Mouse (Mus musculus) brain, adult 10 weeks (tissue): ENCODE measurements around the gene Il17rc. TPM values are rescaled to one million over a fixed set of nuclear protein-coding genes. Genes with fewer than 3 reads are reported as not detected.

Experiments used
- polyA plus RNA-seq: library from polyadenylated mRNA; stranded (reverse); fragments of 350-450 nt; fragmentation: Illumina TruSeq; extraction: RNeasy Lipid Tissue Mini Kit (QIAGEN cat#74804); gene quantifications from one replicate; pipeline ENCODE4 v1.2.3, GENCODE M21; 2015; ENCODE audit warnings: low read depth, low replicate concordance

Il17rc gene
- 4.6 TPM for polyA plus RNA-seq

DNA sequence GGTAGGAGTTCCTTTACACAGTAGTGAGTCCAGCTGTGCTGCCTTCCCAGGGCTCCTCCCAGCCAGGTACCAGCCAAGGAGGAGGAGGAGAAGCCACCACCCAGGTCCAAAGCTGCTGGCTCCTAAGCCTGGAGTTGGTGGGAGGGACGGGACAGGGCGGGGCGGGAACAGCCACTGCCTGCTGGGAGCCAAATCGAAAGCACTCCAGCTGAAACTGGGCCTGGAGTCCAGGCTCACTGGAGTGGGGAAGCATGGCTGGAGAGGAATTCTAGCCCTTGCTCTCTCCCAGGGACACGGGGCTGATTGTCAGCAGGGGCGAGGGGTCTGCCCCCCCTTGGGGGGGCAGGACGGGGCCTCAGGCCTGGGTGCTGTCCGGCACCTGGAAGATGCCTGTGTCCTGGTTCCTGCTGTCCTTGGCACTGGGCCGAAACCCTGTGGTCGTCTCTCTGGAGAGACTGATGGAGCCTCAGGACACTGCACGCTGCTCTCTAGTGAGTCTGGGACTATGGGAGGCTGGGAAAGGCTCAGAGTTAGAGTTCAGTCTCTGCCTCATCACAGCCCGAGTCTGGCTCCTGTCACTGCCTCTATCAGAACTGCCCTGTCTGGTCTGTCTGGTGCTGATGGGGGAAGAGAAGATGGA lies at the start of gene Il17rc:
Gene Il17rc (plus strand): TSS at position 131 of the 640 bp plus-strand sequence.

DNA sequence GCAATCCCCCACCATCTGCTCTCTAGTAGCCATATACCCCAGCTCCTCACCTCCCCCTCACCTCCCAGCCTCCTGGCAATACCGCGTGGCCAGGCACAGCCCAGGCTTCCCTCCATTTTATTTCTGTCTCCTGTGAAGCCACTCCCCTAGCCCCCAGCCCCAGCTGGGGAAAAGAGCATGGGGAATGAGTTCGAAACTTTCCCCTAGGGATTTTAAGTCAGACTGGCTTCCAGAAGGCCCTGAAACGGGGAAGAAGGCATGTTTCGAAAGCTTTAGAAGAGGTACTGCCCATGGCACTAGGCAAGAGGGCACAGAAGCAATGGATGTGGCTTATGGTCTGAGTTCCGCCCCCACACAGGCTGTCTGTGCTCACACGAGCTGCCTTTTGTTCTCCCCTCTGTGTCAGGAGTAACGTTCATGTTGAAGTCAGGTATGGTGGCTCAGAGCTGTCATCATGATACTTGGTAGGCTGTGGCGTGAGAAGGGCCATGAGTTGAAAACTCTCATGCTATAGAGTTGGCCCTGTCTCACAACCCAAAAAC lies 35.5 kb upstream of the Il17rc start, which contains the start of gene Cidec:
Gene Cidec (minus strand): TSS at position 97 of the 542 bp plus-strand sequence.

DNA sequence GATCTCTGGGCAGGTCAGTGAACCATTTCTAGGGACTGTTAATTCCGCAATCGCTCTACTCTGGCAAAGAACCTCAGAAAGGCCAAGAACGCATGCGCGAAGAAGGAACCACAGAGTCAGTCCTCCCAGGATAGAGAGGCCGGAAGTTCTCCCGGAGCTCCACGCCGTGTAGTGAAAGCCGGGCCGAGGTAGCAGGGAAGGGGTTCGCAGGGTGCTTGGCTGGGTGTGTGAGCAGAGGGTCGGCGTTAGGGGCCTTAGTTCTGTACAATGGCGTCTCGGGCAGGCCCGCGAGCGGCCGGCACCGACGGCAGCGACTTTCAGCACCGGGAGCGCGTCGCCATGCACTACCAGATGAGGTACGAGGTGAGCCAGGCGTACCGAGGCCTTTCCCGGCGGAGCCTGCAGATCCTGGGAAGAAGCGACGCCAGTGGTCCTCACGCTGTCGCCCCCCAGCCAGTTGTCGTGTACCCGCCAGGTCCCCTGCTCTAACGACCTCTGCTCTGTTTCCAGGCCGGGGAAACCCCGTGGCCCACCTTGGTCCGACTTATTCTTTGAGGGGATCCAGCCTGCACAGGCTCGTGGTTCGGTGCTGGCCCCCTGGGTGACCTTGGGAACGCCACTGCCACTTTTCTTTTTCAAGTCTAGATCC lies 28.7 kb upstream of the Il17rc start, which contains the start of gene Jagn1:
Gene Jagn1 (plus strand): TSS at position 128 of the 649 bp plus-strand sequence.

DNA sequence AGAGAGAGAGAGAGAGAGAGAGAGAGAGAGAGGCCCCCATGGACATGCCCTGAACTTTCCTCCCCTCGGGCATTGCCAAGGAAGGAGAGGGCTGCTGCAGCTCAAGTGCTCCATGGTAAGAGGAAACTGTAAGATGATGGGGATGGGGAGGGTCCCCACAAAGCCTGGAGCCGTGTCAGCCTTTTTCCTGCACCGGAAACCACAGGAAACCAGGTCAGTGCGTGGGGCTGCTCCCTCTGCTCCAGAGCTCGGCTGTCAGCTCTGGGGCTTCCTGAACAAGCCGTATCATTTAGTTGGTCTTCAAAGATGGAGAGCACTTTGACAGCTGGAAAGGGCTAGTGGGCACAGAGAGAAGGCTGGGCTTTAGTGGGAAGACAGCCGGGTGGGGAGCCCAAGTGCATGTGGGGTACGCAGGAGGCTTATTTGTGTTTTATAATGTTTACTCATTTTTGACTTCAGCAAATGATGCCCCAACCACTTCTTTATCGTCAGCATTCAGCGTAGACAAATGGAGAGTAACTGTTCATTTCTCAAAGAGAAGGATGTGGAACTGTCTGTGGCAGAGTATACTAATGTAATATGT lies 13.2 kb upstream of the Il17rc start, which contains the start of gene Il17re:
Gene Il17re (plus strand): TSS at position 533 of the 583 bp plus-strand sequence.

DNA sequence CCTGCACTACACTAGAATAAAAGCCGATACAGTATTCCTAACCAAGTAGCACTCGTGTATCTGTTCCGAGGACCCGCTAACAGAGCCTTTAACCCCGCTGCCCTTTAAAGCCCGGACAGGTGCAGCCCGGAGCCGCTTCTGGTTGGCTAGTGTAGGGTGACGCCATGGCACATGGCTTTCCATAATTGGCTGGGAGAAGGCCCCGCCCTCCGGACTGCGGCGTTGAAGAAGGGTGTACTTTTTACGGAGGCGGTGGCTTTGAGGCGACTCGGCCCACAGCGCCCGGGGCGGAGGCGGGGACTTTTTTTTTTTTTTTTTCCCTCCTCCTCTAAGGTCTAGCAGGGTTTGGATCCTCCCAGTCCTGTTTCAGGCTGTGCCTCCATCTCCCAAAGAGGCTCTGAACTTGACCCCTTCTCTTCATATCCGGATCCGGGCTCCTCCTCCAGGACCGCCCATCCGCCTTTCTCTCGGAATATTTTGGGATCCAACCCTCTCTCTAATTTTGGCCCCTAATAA lies 11.9 kb downstream of the Il17rc start, which contains the start of gene Creld1:
Gene Creld1 (plus strand): TSS at position 198 of the 516 bp plus-strand sequence.

DNA sequence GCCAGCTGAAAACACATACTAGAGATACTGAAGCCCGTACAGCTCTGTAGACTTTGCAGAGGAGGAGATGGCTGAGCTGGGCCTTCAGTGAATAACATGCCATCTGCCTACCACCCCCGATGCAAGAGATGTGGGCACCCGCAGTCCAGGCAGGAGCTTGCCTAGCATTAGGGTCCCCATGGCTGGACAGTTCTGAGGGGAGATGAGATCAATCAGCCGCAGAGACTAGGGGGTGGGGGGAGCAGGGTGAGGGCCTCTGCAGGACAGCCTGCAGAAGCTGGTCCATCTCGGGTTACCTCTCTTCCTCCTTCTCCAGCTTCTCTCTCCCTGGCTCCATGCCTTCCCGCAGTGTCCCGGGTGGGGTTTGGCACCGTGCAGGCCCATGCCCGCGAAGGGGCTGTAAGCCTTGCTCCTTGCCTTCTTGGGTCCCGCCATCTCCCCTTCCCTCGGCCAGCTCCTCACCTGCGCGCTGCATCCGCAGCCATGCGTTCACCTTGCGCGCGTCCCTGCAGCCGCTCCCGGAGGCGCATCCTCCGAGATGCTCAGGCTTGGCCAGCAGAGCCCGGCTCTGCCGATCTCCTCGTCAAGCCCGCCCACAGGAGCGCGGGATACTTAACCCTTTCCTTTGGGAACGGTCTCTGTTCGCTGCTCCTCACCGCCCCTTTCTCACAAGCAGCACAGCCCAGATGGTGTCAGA lies 30.3 kb downstream of the Il17rc start, which contains the start of gene Prrt3:
Gene Prrt3 (minus strand): TSS at position 544 of the 697 bp plus-strand sequence.

DNA sequence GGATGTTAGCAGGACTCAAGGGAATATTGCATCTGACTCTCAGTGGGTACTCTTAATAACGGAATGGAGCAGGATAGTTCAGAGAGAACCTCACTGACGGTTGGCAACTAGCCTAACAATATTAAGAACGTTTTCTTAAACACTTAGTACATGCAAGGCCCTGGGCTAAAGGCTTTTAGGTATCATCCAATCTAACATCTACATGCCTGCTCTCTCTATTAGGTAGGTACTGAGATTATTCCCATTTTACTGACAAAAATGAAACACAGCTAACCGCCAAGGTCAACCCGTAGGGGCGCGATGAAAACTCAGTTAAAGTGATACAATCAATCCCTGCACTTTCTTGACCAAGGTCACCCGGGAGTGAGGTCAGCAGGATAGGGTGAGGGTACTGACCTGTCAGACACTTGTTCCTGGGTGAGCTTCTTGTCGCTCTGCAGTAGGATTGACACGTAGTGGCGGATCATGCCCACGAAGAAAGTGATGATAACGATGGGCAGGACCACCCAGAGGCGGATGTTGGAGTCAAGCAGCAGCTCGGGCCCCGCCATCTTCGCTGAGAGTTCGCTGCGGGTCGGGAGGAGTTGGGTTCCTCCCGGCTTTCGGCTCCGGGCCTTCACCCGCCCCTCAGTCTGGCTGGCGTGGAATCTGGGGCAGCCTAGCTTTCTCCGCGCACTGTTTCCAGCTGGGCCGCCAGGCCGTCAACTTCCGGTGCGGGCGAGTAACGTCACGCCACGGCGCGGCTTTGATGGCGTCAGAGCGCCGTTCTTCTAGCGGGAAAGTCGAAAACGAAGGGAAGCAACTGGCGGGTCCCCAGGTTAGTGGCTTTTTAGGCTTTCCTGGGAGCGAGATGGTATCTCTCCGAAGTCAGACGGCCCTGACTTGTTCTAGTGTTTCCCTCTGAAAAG lies 60.0 kb downstream of the Il17rc start, which contains the start of the genes Emc3 and Fancd2:
Gene Emc3 (minus strand): TSS at position 721 of the 908 bp plus-strand sequence.
Gene Fancd2 (plus strand): TSS at position 751 of the 908 bp plus-strand sequence.

Other genes starting within 250 kb of the Il17rc start
- 20.7 TPM for gene Mtmr14, start 233.6 kb upstream of the Il17rc start, polyA plus RNA-seq
- gene Cpne9, start 189.1 kb upstream of the Il17rc start, polyA plus RNA-seq: 68.6 TPM
- 17.7 TPM for gene Brpf1, start 164.3 kb upstream of the Il17rc start, polyA plus RNA-seq
- 11.3 TPM for gene Ogg1, start 144.5 kb upstream of the Il17rc start, polyA plus RNA-seq
- gene Camk1, start 127.4 kb upstream of the Il17rc start, polyA plus RNA-seq: 128 TPM
- gene Tada3, start 93.5 kb upstream of the Il17rc start, polyA plus RNA-seq: 37.3 TPM
- 271 TPM for gene Arpc4, start 93.3 kb upstream of the Il17rc start, polyA plus RNA-seq
- gene Ttll3, start 82.2 kb upstream of the Il17rc start, polyA plus RNA-seq: 15.3 TPM
- 15.5 TPM for gene Rpusd3, start 52.1 kb upstream of the Il17rc start, polyA plus RNA-seq
- not detected for gene Cidec, start 35.7 kb upstream of the Il17rc start, polyA plus RNA-seq
- gene Jagn1, start 28.9 kb upstream of the Il17rc start, polyA plus RNA-seq: 66.5 TPM
- gene Il17re, start 12.9 kb upstream of the Il17rc start, polyA plus RNA-seq: not detected
- 88.4 TPM for gene Creld1, start 11.9 kb downstream of the Il17rc start, polyA plus RNA-seq
- 33.7 TPM for gene Prrt3, start 30.5 kb downstream of the Il17rc start, polyA plus RNA-seq
- 97.5 TPM for gene Emc3, start 60.2 kb downstream of the Il17rc start, polyA plus RNA-seq
- 2.2 TPM for gene Fancd2, start 60.3 kb downstream of the Il17rc start, polyA plus RNA-seq
- not detected for gene Fancd2os, start 129.3 kb downstream of the Il17rc start, polyA plus RNA-seq
- gene Brk1, start 133.3 kb downstream of the Il17rc start, polyA plus RNA-seq: 365 TPM
- 48.7 TPM for gene Vhl, start 152.5 kb downstream of the Il17rc start, polyA plus RNA-seq
- 15.4 TPM for gene Irak2, start 167.0 kb downstream of the Il17rc start, polyA plus RNA-seq
- 39.0 TPM for gene Tatdn2, start 225.6 kb downstream of the Il17rc start, polyA plus RNA-seq
- not detected for gene Ghrl, start 248.5 kb downstream of the Il17rc start, polyA plus RNA-seq